Mouse (Mus musculus) heart, adult 8-10 months (tissue): Measurements from ENCODE around the gene Setd5. TPM values are rescaled to one million over a fixed set of nuclear protein-coding genes. Genes with fewer than 3 reads are reported as not detected.

Experiments
- DNase-seq: peaks from one replicate; pipeline ENCODE4 v3.0.0; 2022; ENCODE audit warnings: low spot score
- total RNA-seq, 4 experiments: library from RNA; stranded (reverse); gene quantifications; 2 replicates each; pipeline ENCODE4 v1.2.4; 2022

Setd5 gene
- total RNA-seq, 4 experiments from 2014 or later: 31.2 to 34.4 (median 33.0) TPM

DNA sequence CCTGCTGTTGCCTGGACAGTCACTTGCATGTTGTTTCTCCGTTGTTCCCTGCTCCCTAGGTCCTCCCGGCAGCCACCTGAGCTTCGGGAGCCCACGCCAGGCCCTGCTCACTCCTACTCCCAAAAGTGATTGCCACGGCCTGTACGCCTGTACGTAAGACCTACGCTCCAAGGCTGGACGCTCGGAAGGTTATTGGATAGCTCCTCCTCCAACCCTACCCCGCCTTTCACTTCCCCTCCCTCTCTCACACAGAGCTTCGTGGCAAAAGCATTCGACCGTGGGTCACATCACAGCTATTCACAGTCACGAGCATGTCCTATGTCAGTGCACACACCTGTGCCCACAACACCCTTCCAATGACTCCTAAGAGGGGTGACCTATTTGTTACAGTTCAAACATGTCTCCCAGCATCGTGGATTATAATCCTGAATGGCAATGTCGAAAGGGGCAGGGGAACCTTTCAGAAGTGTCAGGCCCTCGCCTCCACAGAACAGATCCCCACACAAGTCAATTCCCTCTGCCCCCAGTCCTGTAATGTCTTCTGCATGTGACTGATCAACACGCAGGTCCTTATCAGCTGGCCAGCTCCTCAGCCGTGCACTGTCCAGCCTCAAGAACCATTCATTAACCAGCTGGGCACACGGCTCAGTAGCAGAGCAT lies 107.8 kb downstream of the Setd5 start:
- DNase-seq: no peak

DNA sequence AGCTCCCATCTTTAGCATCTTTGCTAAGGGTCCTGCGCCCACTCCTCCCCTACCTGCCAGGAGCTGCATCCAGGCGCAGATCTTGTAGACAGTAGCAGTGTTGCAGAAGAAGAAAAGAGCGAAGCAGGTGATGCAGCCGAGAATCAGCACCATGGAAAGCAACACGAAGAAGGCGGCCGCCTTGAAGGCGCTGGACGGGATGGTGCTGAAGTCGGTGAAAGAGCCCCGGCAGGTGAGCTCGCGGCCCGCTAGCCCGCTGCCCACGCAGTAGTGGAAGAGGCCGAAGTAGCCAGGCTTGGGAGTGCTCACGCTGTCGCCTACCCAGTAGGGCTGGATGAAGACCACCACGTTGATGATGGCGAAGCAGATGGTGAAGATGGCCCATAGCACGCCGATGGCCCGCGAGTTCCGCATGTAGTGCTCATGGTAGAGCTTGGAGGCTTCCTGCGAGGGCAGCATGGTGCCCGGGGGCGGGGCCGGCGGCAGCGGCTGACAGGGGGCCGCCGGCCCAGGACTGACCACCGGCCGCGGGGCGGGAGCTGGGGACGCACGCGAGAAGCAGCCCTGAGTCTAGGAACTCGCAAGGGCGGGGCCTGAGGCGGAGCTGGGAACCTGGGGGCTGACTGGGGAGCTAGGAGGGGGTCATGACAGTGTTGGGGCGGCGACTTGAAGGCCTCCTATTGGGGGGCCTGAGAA lies 116.7 kb downstream of the Setd5 start:
- no peak for DNase-seq

DNA sequence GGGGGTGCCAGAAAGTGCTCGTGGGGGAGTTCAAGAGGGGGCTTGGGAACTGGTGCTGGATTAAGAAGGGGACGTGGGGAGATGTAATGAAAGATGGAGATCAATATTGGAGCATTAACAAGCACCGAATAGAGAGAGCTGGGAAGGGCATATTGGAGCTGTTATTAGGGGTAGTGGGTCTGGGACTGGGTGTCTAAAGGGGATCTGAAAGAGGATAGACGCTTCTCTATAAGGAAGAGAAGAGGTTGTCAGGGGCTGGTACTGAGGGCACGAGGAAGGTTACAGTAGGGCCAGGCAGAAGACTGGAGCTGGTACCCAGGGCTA lies 117.3 kb downstream of the Setd5 start:
- DNase-seq: no peak

DNA sequence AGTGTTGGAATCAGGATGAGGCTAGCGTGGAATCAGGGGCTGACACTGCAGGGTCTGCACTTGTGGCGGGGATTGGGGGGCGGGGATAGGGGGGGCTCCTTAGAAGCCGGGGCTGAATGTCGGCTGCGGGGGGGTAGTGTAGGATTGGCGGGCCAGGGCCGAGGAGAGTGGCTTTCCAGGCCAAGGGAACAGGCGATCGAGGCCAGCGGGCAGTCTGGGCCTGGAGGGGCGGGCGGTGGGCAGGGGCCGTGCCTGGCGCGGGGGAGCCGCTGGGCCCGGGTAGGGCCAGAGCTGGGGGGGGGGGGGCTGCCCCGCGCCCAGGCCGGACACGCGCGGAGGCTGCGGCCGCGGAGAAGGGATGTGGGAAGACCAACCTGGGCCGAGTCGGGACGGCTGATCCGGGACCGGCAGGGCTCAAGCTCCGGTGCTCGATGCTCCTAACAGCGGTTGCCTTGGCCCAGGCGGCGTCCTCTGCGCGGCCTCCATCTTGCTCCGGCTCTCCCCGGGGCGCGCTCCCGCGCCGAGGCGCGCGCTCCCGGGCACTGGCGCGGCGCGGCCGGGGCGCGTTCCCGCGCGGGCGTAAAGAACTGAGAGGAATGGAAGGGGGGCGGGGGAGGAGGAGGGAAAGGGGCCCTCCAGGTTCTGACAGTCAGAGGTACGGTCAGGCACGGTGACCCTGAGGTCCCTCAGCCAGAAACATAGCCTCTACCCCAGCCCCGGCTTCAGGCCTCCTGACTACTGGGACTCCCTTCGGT lies 117.9 kb downstream of the Setd5 start, which contains the start of gene Lhfpl4:
TSS of gene Lhfpl4 (minus strand) at position 544 of the 755 bp plus-strand sequence.
- no peak for DNase-seq

DNA sequence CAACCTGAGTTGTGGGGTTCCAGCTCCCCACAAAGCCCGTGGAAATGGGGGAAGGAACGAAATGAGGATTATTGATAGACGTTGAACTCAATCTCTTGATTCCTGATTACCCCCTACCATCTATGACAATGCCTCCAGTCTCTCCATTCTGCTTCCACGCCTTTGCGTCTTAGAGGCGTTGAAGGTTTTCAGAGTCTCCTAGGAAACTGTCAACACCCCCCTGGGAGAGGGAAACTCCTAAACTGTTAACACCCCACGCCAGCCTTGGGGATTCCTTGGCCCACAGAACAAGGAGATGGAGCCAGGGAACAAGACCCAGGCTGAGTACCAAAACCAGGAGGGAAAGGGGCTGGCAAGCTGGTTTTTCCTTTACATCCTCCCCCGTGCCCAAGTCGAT lies 118.4 kb downstream of the Setd5 start:
- no peak for DNase-seq

Other genes with a start within 250 kb of the Setd5 start
- gene Srgap3, start 130.1 kb upstream of the Setd5 start, total RNA-seq: under 1 TPM; 0.65 to 0.90 (median 0.77) TPM
- 10 to 100 TPM; 20.1 to 24.8 (median 23.4) TPM for gene Thumpd3, start 31.1 kb upstream of the Setd5 start, total RNA-seq
- gene Lhfpl4, start 118.0 kb downstream of the Setd5 start, total RNA-seq: under 1 TPM; 0.29 to 0.59 (median 0.32) TPM
- 10 to 100 TPM; 15.1 to 18.3 (median 16.5) TPM for gene Mtmr14, start 160.5 kb downstream of the Setd5 start, total RNA-seq
- gene Cpne9, start 204.9 kb downstream of the Setd5 start, total RNA-seq: under 1 TPM in 1 of 4 experiments, not detected in 3; 0.25 TPM
- gene Brpf1, start 229.8 kb downstream of the Setd5 start, total RNA-seq: 10 to 100 TPM; 13.2 to 16.0 (median 14.7) TPM
- gene Ogg1, start 249.6 kb downstream of the Setd5 start, total RNA-seq: 1 to 10 TPM; 4.8 to 6.6 (median 5.0) TPM